Mouse (Mus musculus): Measurements from ENCODE around the gene Prodh2. TPM values are rescaled to one million over a fixed set of nuclear protein-coding genes. Genes with fewer than 3 reads are reported as not detected.

The Prodh2 gene
- 0.10 TPM in 1 of 2 replicates, not detected in the other for polyA plus RNA-seq (2012; rRNA removed)

DNA sequence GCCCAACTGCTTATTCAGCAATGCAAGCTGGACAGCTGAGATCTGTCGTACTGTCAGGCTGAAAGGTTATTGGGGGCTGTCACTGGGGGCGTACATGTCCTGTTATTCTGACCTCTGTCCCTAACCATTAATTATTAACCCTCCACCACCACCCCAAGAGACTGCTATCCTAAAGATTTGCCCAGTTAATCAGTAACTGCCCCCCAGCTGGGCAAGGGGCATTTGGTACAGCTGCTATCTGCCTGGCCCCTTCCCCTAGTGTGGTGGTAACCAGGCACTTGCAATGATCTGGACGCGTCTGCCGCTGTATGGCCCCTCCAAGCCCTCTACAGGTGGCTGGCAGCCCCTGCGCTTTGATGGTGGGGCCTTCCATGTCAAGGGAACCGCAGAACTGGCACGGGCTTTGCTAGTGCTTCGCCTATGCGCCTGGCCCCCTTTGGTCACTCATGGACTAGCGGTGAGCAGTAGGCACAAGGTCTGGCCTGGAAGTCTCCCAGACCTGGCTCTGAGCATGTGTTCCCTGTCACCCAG, at the start of gene Prodh2:
TSS of gene Prodh2 (plus strand) at position 222 of the 531 bp plus-strand sequence.
- Histone ChIP-seq H3K27ac (ENCODE audit: control insufficient read depth, insufficient read depth, low read depth, low read length) (no peak within 1 kb of the TSS), H3K27me3 (ENCODE audit: control insufficient read depth, insufficient read depth, low read length) (no peaks in the 10 kb centered on the region), H3K4me3 (ENCODE audit: control insufficient read depth, low read depth, low read length) (no peak within 1 kb of the TSS), H3K4me1 (ENCODE audit: control insufficient read depth, insufficient read depth, low read length) (peaks cover 14% of the 10 kb centered on the region), H3K36me3 (ENCODE audit: control insufficient read depth, insufficient read depth, low read length) (no peaks in the 10 kb centered on the region)
- TF ChIP-seq POLR2A (IDR thresholded peaks at IDR 0.05; ENCODE audit: control insufficient read depth, low read depth, low read length) = no peak
- TF ChIP-seq CTCF (IDR thresholded peaks at IDR 0.05; ENCODE audit: control insufficient read depth, insufficient read depth, insufficient replicate concordance, low read depth, low read length) = no peak

DNA sequence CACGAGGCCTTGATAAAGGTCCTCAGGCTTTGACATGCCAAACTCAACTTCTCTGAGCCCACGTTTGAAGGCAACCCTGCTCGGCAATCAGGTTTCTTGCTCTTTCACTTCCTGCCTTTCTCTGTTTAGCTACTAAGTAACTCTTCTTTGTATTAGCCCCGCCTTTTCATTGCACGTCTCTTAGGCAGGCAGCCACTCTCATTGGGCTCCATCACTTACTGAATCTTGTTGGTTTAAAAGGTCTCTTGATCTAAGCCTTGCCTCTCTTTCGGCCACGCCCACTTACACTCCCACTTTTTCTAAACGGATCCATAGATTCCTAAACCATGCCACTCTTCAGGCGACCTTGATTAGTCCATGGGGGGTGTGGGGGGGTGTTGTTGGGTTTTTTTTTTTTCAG, 49.7 kb upstream of the Prodh2 start:
- Histone ChIP-seq H3K27me3 (ENCODE audit: control insufficient read depth, insufficient read depth, low read length) (no peaks in the 10 kb centered on the region), H3K36me3 (ENCODE audit: control insufficient read depth, insufficient read depth, low read length) (no peaks in the 10 kb centered on the region), H3K4me1 (ENCODE audit: control insufficient read depth, insufficient read depth, low read length) (peaks cover 26% of the 10 kb centered on the region), H3K4me3 (ENCODE audit: control insufficient read depth, low read depth, low read length) (peak overlapping the region; percentile 84), H3K27ac (ENCODE audit: control insufficient read depth, insufficient read depth, low read depth, low read length) (no peak overlapping the region)
- TF ChIP-seq POLR2A (IDR thresholded peaks at IDR 0.05; ENCODE audit: control insufficient read depth, low read depth, low read length) (no peak), CTCF (IDR thresholded peaks at IDR 0.05; ENCODE audit: control insufficient read depth, insufficient read depth, insufficient replicate concordance, low read depth, low read length) (no peak)

DNA sequence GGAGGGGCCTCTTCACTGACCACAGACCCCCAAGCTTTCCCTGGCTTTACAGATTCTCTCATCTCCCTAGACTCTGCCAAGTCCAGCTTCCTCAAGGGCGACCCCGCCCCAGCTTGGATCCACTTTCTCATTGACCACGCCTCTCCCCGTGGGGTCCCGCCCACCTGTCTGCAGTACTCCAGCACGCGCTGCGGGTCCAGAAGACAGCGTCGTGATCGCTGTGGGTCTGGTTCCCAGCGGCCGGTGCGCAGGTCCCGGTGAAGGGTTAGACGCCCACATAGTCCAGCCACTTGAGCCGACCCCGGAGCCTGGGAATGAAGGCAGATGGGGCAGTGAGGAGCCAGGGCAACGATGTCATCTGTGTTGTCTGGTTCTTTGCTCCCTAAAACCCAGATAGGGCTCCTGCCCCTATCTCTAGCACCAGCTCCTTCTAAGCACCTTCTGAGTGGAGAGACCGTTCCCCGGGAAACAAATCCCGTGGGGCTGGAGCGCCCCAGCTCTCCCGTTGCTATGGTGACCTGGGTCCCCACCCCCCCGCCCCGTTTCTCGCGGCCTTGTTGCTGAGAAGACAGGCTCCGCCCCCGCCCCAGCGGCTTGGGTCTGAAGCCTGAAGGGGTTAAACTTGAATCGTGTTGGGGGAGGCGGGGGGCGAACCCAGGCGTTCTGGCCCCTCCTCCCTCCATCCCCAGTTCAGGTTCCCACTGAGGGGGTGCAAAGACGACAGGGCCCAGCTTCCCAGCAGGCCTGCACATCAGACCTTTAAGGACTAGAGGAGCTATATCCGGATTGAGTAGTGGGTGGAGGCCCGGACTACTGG, 49.1 kb upstream of the Prodh2 start:
- H3K4me3 ChIP-seq (ENCODE audit: control insufficient read depth, low read depth, low read length) = peak overlapping the region; percentile 84
- no peak for TF ChIP-seq CTCF (IDR thresholded peaks at IDR 0.05; ENCODE audit: control insufficient read depth, insufficient read depth, insufficient replicate concordance, low read depth, low read length)
- TF ChIP-seq POLR2A (IDR thresholded peaks at IDR 0.05; ENCODE audit: control insufficient read depth, low read depth, low read length) = no peak
- H3K4me1 ChIP-seq (ENCODE audit: control insufficient read depth, insufficient read depth, low read length) = peaks cover 26% of the 10 kb centered on the region
- no peaks in the 10 kb centered on the region for H3K36me3 ChIP-seq (ENCODE audit: control insufficient read depth, insufficient read depth, low read length)
- H3K27ac ChIP-seq (ENCODE audit: control insufficient read depth, insufficient read depth, low read depth, low read length) = no peak overlapping the region
- no peaks in the 10 kb centered on the region for H3K27me3 ChIP-seq (ENCODE audit: control insufficient read depth, insufficient read depth, low read length)

DNA sequence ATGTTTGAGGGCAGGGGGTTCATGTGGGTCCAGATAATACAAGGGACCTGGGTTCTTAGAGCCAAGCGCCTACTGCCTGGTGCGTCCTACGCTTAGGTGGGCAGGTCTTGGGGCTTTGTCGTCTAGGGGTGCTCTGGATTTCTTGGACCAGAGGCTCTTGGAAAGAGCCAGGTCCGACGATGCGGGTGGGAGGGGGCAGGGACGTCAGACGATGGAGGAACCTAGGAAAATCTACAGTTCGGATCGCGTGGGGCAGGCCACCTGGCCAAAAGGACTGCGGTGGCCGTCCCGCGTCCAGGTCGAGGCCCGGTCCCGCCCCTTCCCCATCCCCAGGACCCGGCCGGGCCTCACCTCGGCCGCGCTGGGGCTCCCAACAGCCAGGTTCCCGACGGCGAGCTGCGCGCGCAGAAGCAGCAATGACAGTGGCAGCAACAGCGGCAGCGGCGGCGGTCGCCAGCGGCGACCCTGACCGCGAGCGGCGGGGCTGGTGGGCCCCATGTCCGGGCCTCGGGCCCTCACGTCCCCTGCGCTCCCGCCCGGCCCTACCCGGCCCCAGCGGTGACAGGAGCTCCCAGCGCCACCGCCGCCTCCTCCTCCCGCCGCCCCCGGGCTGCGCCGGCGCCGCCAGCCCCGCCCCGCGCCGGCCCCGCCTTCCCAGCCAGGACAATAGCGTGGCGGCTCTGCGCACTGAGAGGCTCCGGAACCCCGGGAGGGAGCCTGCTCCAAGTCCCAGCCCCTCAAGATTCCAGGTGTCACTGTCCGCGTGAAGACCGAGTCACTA, 48.3 kb upstream of the Prodh2 start, which contains the start of gene Aplp1:
TSS of gene Aplp1 (minus strand) at position 565 of the 781 bp plus-strand sequence.
- TF ChIP-seq CTCF (IDR thresholded peaks at IDR 0.05; ENCODE audit: control insufficient read depth, insufficient read depth, insufficient replicate concordance, low read depth, low read length) = no peak
- TF ChIP-seq POLR2A (IDR thresholded peaks at IDR 0.05; ENCODE audit: control insufficient read depth, low read depth, low read length) = no peak
- H3K27me3 ChIP-seq (ENCODE audit: control insufficient read depth, insufficient read depth, low read length) = no peaks in the 10 kb centered on the region
- H3K27ac ChIP-seq (ENCODE audit: control insufficient read depth, insufficient read depth, low read depth, low read length) = no peak within 1 kb of the TSS
- H3K4me1 ChIP-seq (ENCODE audit: control insufficient read depth, insufficient read depth, low read length) = peaks cover 21% of the 10 kb centered on the region
- peak within 1 kb of the TSS; percentile 84 for H3K4me3 ChIP-seq (ENCODE audit: control insufficient read depth, low read depth, low read length)
- H3K36me3 ChIP-seq (ENCODE audit: control insufficient read depth, insufficient read depth, low read length) = no peaks in the 10 kb centered on the region

DNA sequence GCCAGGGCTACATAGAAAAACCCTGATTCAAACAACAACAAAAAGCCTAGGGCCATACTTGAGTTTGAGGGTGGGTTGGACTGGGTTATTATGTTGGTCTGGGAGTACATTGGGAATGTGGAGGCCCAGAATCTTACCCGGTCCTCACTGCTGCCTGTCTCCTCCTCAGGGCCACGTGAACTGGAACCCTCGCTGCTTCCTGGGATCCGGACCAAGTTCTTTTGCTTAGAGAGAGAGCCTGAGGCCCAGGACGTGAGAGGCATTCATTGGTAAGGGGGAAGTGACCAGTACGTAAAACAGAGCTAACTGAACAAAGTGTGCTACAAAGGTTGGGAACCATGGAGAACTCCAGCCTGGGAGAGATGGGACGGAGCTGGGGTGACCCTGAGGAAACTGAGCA, 43.2 kb upstream of the Prodh2 start:
- no peaks in the 10 kb centered on the region for H3K27me3 ChIP-seq (ENCODE audit: control insufficient read depth, insufficient read depth, low read length)
- no peak overlapping the region for H3K27ac ChIP-seq (ENCODE audit: control insufficient read depth, insufficient read depth, low read depth, low read length)
- H3K36me3 ChIP-seq (ENCODE audit: control insufficient read depth, insufficient read depth, low read length) = no peaks in the 10 kb centered on the region
- no peak overlapping the region for H3K4me3 ChIP-seq (ENCODE audit: control insufficient read depth, low read depth, low read length)
- H3K4me1 ChIP-seq (ENCODE audit: control insufficient read depth, insufficient read depth, low read length) = peaks cover 14% of the 10 kb centered on the region
- TF ChIP-seq POLR2A (IDR thresholded peaks at IDR 0.05; ENCODE audit: control insufficient read depth, low read depth, low read length) = no peak

DNA sequence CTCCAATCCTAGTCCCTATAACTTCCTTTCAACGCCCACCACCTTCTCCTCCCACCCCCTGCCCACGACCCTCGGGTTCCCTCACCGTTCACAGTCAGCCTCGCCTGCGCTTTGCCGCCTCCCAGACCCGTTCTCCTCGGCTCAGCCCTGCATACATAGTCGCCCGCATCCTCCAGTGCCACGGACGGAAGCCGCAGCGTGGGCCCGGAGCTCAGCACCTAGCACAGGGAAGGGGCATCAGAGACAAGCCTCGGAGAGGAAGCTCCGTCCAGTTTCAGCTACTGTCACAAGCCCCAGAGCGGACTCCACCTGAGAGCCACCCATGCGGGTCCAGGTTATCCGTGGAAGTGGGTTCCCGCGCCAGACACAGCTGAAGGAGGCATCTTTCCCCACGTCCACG, 40.1 kb upstream of the Prodh2 start:
- H3K27me3 ChIP-seq (ENCODE audit: control insufficient read depth, insufficient read depth, low read length) = no peaks in the 10 kb centered on the region

DNA sequence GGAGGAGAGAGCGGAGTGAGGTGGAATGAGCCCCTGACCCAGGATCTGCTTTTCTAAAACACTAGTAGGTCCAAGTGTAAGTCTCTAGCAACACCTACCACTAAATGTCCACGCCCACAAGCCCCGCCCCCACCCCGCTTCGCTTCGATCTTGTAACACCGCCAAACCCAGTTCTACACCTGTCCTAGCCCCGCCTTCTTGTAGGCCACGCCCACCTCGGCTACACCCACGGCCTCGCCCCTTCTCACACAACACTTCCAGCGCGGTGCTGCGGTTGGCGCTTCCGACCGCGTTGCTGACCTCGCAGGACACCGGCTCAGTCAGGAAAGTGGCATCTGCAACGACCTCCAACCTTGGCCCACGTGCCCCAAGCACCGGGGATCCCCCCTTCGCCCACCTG, 39.7 kb upstream of the Prodh2 start:
- Histone ChIP-seq H3K4me1 (ENCODE audit: control insufficient read depth, insufficient read depth, low read length) (peaks cover 8% of the 10 kb centered on the region), H3K27me3 (ENCODE audit: control insufficient read depth, insufficient read depth, low read length) (no peaks in the 10 kb centered on the region), H3K36me3 (ENCODE audit: control insufficient read depth, insufficient read depth, low read length) (no peaks in the 10 kb centered on the region), H3K27ac (ENCODE audit: control insufficient read depth, insufficient read depth, low read depth, low read length) (no peak overlapping the region), H3K4me3 (ENCODE audit: control insufficient read depth, low read depth, low read length) (no peak overlapping the region)
- TF ChIP-seq POLR2A (IDR thresholded peaks at IDR 0.05; ENCODE audit: control insufficient read depth, low read depth, low read length) (no peak), CTCF (IDR thresholded peaks at IDR 0.05; ENCODE audit: control insufficient read depth, insufficient read depth, insufficient replicate concordance, low read depth, low read length) (no peak)

More for the DNA sequence above, 40.1 kb upstream of the Prodh2 start:
- Histone ChIP-seq H3K4me3 (ENCODE audit: control insufficient read depth, low read depth, low read length) (no peak overlapping the region), H3K4me1 (ENCODE audit: control insufficient read depth, insufficient read depth, low read length) (peaks cover 8% of the 10 kb centered on the region), H3K36me3 (ENCODE audit: control insufficient read depth, insufficient read depth, low read length) (no peaks in the 10 kb centered on the region), H3K27ac (ENCODE audit: control insufficient read depth, insufficient read depth, low read depth, low read length) (no peak overlapping the region)
- TF ChIP-seq CTCF (IDR thresholded peaks at IDR 0.05; ENCODE audit: control insufficient read depth, insufficient read depth, insufficient replicate concordance, low read depth, low read length) (no peak), POLR2A (IDR thresholded peaks at IDR 0.05; ENCODE audit: control insufficient read depth, low read depth, low read length) (no peak)
